Mouse (Mus musculus) heart, embryonic 14.5 days (tissue): ENCODE results near the gene Ggact. TPM values are rescaled to one million over a fixed set of nuclear protein-coding genes. Genes with fewer than 3 reads are reported as not detected.

Experiments used
- ATAC-seq: fragments of 200-750 bp; cut with Nextera tagmentation; 2 replicates; pipeline ENCODE4 v1.8.0; 2017; ENCODE audit warnings: low read depth, moderate TSS enrichment; ENCODE audit not compliant: insufficient number of reproducible peaks, insufficient read depth, low FRiP score
- H3K27ac ChIP-seq, 2 experiments: fragments of 200-500 bp in 1 of 2; fragments of 300-500 bp in 1 of 2; sonication (generic) in 1 of 2; replicated peaks in 1 of 2; 2 replicates each; pipeline ENCODE4 v1.5.1; 2012 to 2014; ENCODE audit warnings: low read depth in 2 of 2, low read length in 2 of 2, control low read depth in 1 of 2, mild to moderate bottlenecking in 1 of 2, mixed read lengths in 1 of 2; ENCODE audit not compliant: control insufficient read depth in 1 of 2, insufficient read depth in 1 of 2
- H3K27me3 ChIP-seq: fragments of 300-500 bp; sonication (generic); 2 replicates; pipeline ENCODE4 v1.6.1; 2014; ENCODE audit warnings: mild to moderate bottlenecking, low read length, control low read depth; ENCODE audit not compliant: control insufficient read depth, insufficient read depth
- H3K36me3 ChIP-seq: fragments of 300-500 bp; sonication (generic); 2 replicates; pipeline ENCODE4 v1.6.1; 2014; ENCODE audit warnings: mild to moderate bottlenecking, control low read depth, low read length, mixed read lengths; ENCODE audit not compliant: control insufficient read depth, insufficient read depth
- H3K4me1 ChIP-seq, 2 experiments: fragments of 200-500 bp in 1 of 2; fragments of 300-500 bp in 1 of 2; sonication (generic) in 1 of 2; 2 replicates each; pipeline ENCODE4 v1.6.1; 2012 to 2014; ENCODE audit warnings: low read length in 2 of 2, control low read depth in 1 of 2, mixed read lengths in 1 of 2; ENCODE audit not compliant: control insufficient read depth in 2 of 2, insufficient read depth in 2 of 2
- H3K4me2 ChIP-seq: fragments of 300-500 bp; sonication (generic); 2 replicates; pipeline ENCODE4 v1.6.1; 2014; ENCODE audit warnings: mild to moderate bottlenecking, low read length
- H3K4me3 ChIP-seq, 2 experiments: fragments of 200-500 bp in 1 of 2; fragments of 300-500 bp in 1 of 2; sonication (generic) in 1 of 2; 2 replicates each; pipeline ENCODE4 v1.5.1; 2012 to 2014; ENCODE audit warnings: low read length in 2 of 2, mild to moderate bottlenecking in 2 of 2, control low read depth in 1 of 2, low read depth in 1 of 2, moderate library complexity in 1 of 2; ENCODE audit not compliant: control insufficient read depth in 1 of 2, insufficient read depth in 1 of 2
- H3K9ac ChIP-seq: fragments of 300-500 bp; sonication (generic); 2 replicates; pipeline ENCODE4 v1.6.1; 2014; ENCODE audit warnings: mild to moderate bottlenecking, low read length
- H3K9me3 ChIP-seq: fragments of 300-500 bp; sonication (generic); 2 replicates; pipeline ENCODE4 v1.6.1; 2016; ENCODE audit warnings: low read length, control low read depth; ENCODE audit not compliant: control insufficient read depth
- whole genome bisulfite sequencing: fragments of 180-500 bp; shearing (Covaris S2); extraction: QIAGEN DNeasy Blood & Tissue Kit; methylation state at CpG from one replicate; pipeline ENCODE4 v1.1.7; 2014; 5-methylcytosine and 5-hydroxymethylcytosine counted together
- polyA plus RNA-seq: library from polyadenylated mRNA; unstranded; fragments of >200 nt; fragmentation: Nextera tagmentation; extraction: Ambion mirVana; gene quantifications from 2 replicates; pipeline ENCODE4 v1.2.1, GENCODE M21; 2014

Gene Ggact
- polyA plus RNA-seq, 1 experiment from 2014 or later = 18.9 TPM

GRCm38 (mm10) chr14:122887278-122887677, 26.3 kb downstream of the Ggact start:
- no peak overlapping the region for H3K9ac ChIP-seq
- no peak overlapping the region for H3K4me2 ChIP-seq
- H3K9me3 ChIP-seq = no peaks in the 10 kb centered on the region
- ATAC-seq = no peak
- H3K4me1 ChIP-seq = peaks cover 6 to 16% of the 10 kb centered on the region in 2 experiments
- no peaks in the 10 kb centered on the region for H3K27me3 ChIP-seq
- WGBS = 83% methylated on average over 1 of the region's 1 CpGs
- no peak overlapping the region for H3K27ac ChIP-seq
- peaks cover 13% of the 10 kb centered on the region; the same call in 1 of the 2 replicates for H3K36me3 ChIP-seq
- no peak overlapping the region for H3K4me3 ChIP-seq

GRCm38 (mm10) chr14:122885893-122886292, 27.7 kb downstream of the Ggact start:
- Histone ChIP-seq H3K36me3 (no peaks in the 10 kb centered on the region; the same call in 1 of the 2 replicates), H3K9ac (no peak overlapping the region), H3K4me3 (no peak overlapping the region), H3K4me1 (peaks cover 6 to 16% of the 10 kb centered on the region in 2 experiments), H3K4me2 (no peak overlapping the region), H3K9me3 (no peaks in the 10 kb centered on the region), H3K27me3 (no peaks in the 10 kb centered on the region), H3K27ac (no peak overlapping the region)
- no peak for ATAC-seq
- WGBS = 84% methylated on average over 7 of the region's 7 CpGs

GRCm38 (mm10) chr14:122883821-122884584, 29.6 kb downstream of the Ggact start:
- no peak overlapping the region for H3K27ac ChIP-seq
- no peak overlapping the region for H3K4me2 ChIP-seq
- ATAC-seq = no peak
- 61% methylated on average over 10 of the region's 10 CpGs for WGBS
- no peaks in the 10 kb centered on the region for H3K9me3 ChIP-seq
- H3K9ac ChIP-seq = no peak overlapping the region
- peaks cover 6 to 16% of the 10 kb centered on the region in 2 experiments for H3K4me1 ChIP-seq
- no peak overlapping the region for H3K4me3 ChIP-seq
- H3K36me3 ChIP-seq = no peaks in the 10 kb centered on the region
- no peaks in the 10 kb centered on the region for H3K27me3 ChIP-seq

- Histone ChIP-seq H3K9me3 (no peaks in the 10 kb centered on the region), H3K4me3 (no peak overlapping the region), H3K27ac (no peak overlapping the region), H3K36me3 (no peaks in the 10 kb centered on the region), H3K27me3 (no peaks in the 10 kb centered on the region), H3K4me1 (peaks cover 6 to 11% of the 10 kb centered on the region in 2 experiments), H3K9ac (no peak overlapping the region), H3K4me2 (no peak overlapping the region)
- no peak for ATAC-seq
- WGBS = 78% methylated on average over 4 of the region's 4 CpGs
These were observed 30.1 kb downstream of the Ggact start for GRCm38 (mm10) chr14:122883410-122883806.

- 82% methylated on average over 7 of the region's 7 CpGs for WGBS
- H3K9ac ChIP-seq = no peak overlapping the region
These were observed 30.7 kb downstream of the Ggact start for GRCm38 (mm10) chr14:122882795-122883409.

GRCm38 (mm10) chr14:122882201-122882639, 31.3 kb downstream of the Ggact start:
- Histone ChIP-seq H3K9ac (no peak overlapping the region), H3K4me1 (no peaks in the 10 kb centered on the region), H3K9me3 (no peaks in the 10 kb centered on the region), H3K4me2 (no peak overlapping the region), H3K27me3 (no peaks in the 10 kb centered on the region), H3K36me3 (no peaks in the 10 kb centered on the region), H3K4me3 (no peak overlapping the region), H3K27ac (no peak overlapping the region)
- 79% methylated on average over 9 of the region's 9 CpGs for WGBS
- no peak for ATAC-seq

More at GRCm38 (mm10) chr14:122882795-122883409, 30.7 kb downstream of the Ggact start:
- Histone ChIP-seq H3K4me3 (no peak overlapping the region), H3K27me3 (no peaks in the 10 kb centered on the region), H3K27ac (no peak overlapping the region), H3K4me2 (no peak overlapping the region), H3K4me1 (peaks cover 3 to 6% of the 10 kb centered on the region in 2 experiments; a peak in 2 of 4 replicates), H3K9me3 (no peaks in the 10 kb centered on the region), H3K36me3 (no peaks in the 10 kb centered on the region)
- ATAC-seq = no peak

GRCm38 (mm10) chr14:122881699-122882098, 31.9 kb downstream of the Ggact start:
- Histone ChIP-seq H3K4me3 (no peak overlapping the region), H3K4me1 (no peaks in the 10 kb centered on the region), H3K4me2 (no peak overlapping the region), H3K9ac (no peak overlapping the region), H3K9me3 (no peaks in the 10 kb centered on the region), H3K27me3 (no peaks in the 10 kb centered on the region), H3K36me3 (no peaks in the 10 kb centered on the region), H3K27ac (no peak overlapping the region)
- WGBS = 49% methylated on average over 2 of the region's 2 CpGs
- ATAC-seq = no peak
